Mouse (Mus musculus) testis, adult 2 months (tissue): Measurements from ENCODE around the gene Ankrd33.

ENCODE experiments used
- CTCF ChIP-seq: fragments of 200-500 bp; IDR thresholded peaks from 2 replicates; pipeline ENCODE4 v1.5.1; 2012; ENCODE audit warnings: low read depth, mild to moderate bottlenecking, inconsistent platforms, low read length, moderate library complexity; ENCODE audit not compliant: control insufficient read depth, insufficient read depth, insufficient replicate concordance
- POLR2A ChIP-seq: fragments of 200-500 bp; IDR thresholded peaks from 2 replicates; pipeline ENCODE4 v1.6.1; 2012; ENCODE audit warnings: low read depth, mild to moderate bottlenecking, inconsistent platforms, low read length, moderate library complexity; ENCODE audit not compliant: control insufficient read depth

GRCm38 (mm10) chr15:101086956-101087355 lies 28.6 kb upstream of the Ankrd33 start:
- TF ChIP-seq CTCF (no peak), POLR2A (no peak)
